Mouse (Mus musculus): ENCODE results near the gene Htr2a. TPM values are rescaled to one million over a fixed set of nuclear protein-coding genes. Genes with fewer than 3 reads are reported as not detected.

The Htr2a gene
- polyA plus RNA-seq, 1 experiment from 2014 or later: 0.17 TPM

GRCm38 (mm10) chr14:74651678-74652077 lies 11.0 kb downstream of the Htr2a start:
- H3K27ac ChIP-seq: no peak overlapping the region
- peaks cover 12% of the 10 kb centered on the region for H3K4me1 ChIP-seq (replicated peaks)
- H3K4me3 ChIP-seq (replicated peaks): no peak overlapping the region
- H3K36me3 ChIP-seq: no peaks in the 10 kb centered on the region
- ATAC-seq (ENCODE audit: low read depth) (no peak), DNase-seq (no peak)
- no peaks in the 10 kb centered on the region for H3K9me3 ChIP-seq (replicated peaks)
- H3K9ac ChIP-seq: no peak overlapping the region
- H3K4me2 ChIP-seq: no peak overlapping the region
- no peaks in the 10 kb centered on the region for H3K27me3 ChIP-seq
- 20% methylated on average over 4 of the region's 4 CpGs for WGBS (ENCODE audit: insufficient replicate concordance)

GRCm38 (mm10) chr14:74657227-74657626 lies 16.6 kb downstream of the Htr2a start:
- Histone ChIP-seq H3K4me1 (replicated peaks) (peaks cover 41% of the 10 kb centered on the region), H3K4me3 (replicated peaks) (no peak overlapping the region), H3K9ac (no peak overlapping the region), H3K36me3 (no peaks in the 10 kb centered on the region), H3K4me2 (no peak overlapping the region), H3K27ac (no peak overlapping the region), H3K9me3 (replicated peaks) (no peaks in the 10 kb centered on the region), H3K27me3 (no peaks in the 10 kb centered on the region)
- DNase-seq (no peak), ATAC-seq (ENCODE audit: low read depth) (0 out of 2 replicates have a peak, but pooled peaks have one; percentile 26)
- WGBS (ENCODE audit: insufficient replicate concordance): 25% methylated on average over 7 of the region's 7 CpGs

- ATAC-seq (ENCODE audit: low read depth): peak; percentile 83
Measured at GRCm38 (mm10) chr14:74659411-74659841, 18.8 kb downstream of the Htr2a start.

GRCm38 (mm10) chr14:74672137-74673019 lies 31.7 kb downstream of the Htr2a start:
- 25% methylated on average over 10 of the region's 10 CpGs for WGBS (ENCODE audit: insufficient replicate concordance)
- H3K27ac ChIP-seq: peak overlapping the region; percentile 92
- no peaks in the 10 kb centered on the region for H3K9me3 ChIP-seq (replicated peaks)
- ATAC-seq (ENCODE audit: low read depth) (peak; percentile 93), DNase-seq (peak; percentile 70)
- no peaks in the 10 kb centered on the region for H3K36me3 ChIP-seq
- no peaks in the 10 kb centered on the region for H3K27me3 ChIP-seq
- H3K4me2 ChIP-seq: peak overlapping the region; percentile 63
- peaks cover 41% of the 10 kb centered on the region for H3K4me1 ChIP-seq (replicated peaks)
- peak overlapping the region; percentile 54 for H3K9ac ChIP-seq
- H3K4me3 ChIP-seq (replicated peaks): peak overlapping the region; percentile 40

More at GRCm38 (mm10) chr14:74659411-74659841, 18.8 kb downstream of the Htr2a start:
- Histone ChIP-seq H3K4me3 (replicated peaks) (no peak overlapping the region), H3K9me3 (replicated peaks) (no peaks in the 10 kb centered on the region), H3K4me2 (no peak overlapping the region), H3K9ac (no peak overlapping the region), H3K4me1 (replicated peaks) (peaks cover 38% of the 10 kb centered on the region), H3K36me3 (no peaks in the 10 kb centered on the region), H3K27me3 (no peaks in the 10 kb centered on the region), H3K27ac (peak overlapping the region; percentile 40)
- DNase-seq: peak; percentile 19
- WGBS (ENCODE audit: insufficient replicate concordance): 53% methylated on average over 8 of the region's 8 CpGs

- no peaks in the 10 kb centered on the region for H3K9me3 ChIP-seq (replicated peaks)
- 47% methylated on average over 3 of the region's 3 CpGs for WGBS (ENCODE audit: insufficient replicate concordance)
- peaks cover 47% of the 10 kb centered on the region for H3K4me1 ChIP-seq (replicated peaks)
- H3K27me3 ChIP-seq: no peaks in the 10 kb centered on the region
- peak overlapping the region; percentile 63 for H3K4me2 ChIP-seq
- no peak for DNase-seq
- peak overlapping the region; percentile 40 for H3K4me3 ChIP-seq (replicated peaks)
- H3K36me3 ChIP-seq: no peaks in the 10 kb centered on the region
- H3K9ac ChIP-seq: 0 out of 2 replicates have a peak overlapping the region, but pooled peaks have one; percentile 24
- ATAC-seq (ENCODE audit: low read depth): no peak
- peak overlapping the region; percentile 92 for H3K27ac ChIP-seq
Measured at GRCm38 (mm10) chr14:74673020-74673350, 32.3 kb downstream of the Htr2a start.

- Histone ChIP-seq H3K27me3 (no peaks in the 10 kb centered on the region), H3K4me1 (replicated peaks) (peaks cover 49% of the 10 kb centered on the region), H3K9ac (0 out of 2 replicates have a peak overlapping the region, but pooled peaks have one; percentile 24), H3K36me3 (no peaks in the 10 kb centered on the region), H3K27ac (peak overlapping the region; percentile 92), H3K9me3 (replicated peaks) (no peaks in the 10 kb centered on the region), H3K4me3 (replicated peaks) (no peak overlapping the region), H3K4me2 (peak overlapping the region; percentile 63)
- WGBS (ENCODE audit: insufficient replicate concordance): 15% methylated on average over 3 of the region's 3 CpGs
- ATAC-seq (ENCODE audit: low read depth) (peak; percentile 78), DNase-seq (peak; percentile 51)
Measured at GRCm38 (mm10) chr14:74673584-74673983, 32.9 kb downstream of the Htr2a start.

- no peaks in the 10 kb centered on the region for H3K36me3 ChIP-seq
- 77% methylated on average over 5 of the region's 5 CpGs for WGBS (ENCODE audit: insufficient replicate concordance)
Measured at GRCm38 (mm10) chr14:74679841-74680240, 39.2 kb downstream of the Htr2a start.

GRCm38 (mm10) chr14:74684298-74684978 lies 43.8 kb downstream of the Htr2a start:
- 62% methylated on average over 5 of the region's 5 CpGs for WGBS (ENCODE audit: insufficient replicate concordance)
- Histone ChIP-seq H3K4me1 (replicated peaks) (peaks cover 5% of the 10 kb centered on the region; the same call in 1 of the 2 replicates), H3K9me3 (replicated peaks) (no peaks in the 10 kb centered on the region), H3K27me3 (no peaks in the 10 kb centered on the region), H3K27ac (no peak overlapping the region), H3K9ac (no peak overlapping the region), H3K36me3 (no peaks in the 10 kb centered on the region), H3K4me2 (no peak overlapping the region), H3K4me3 (replicated peaks) (no peak overlapping the region)
- ATAC-seq (ENCODE audit: low read depth): peak; percentile 77
- no peak for DNase-seq

More at GRCm38 (mm10) chr14:74679841-74680240, 39.2 kb downstream of the Htr2a start:
- Histone ChIP-seq H3K27ac (no peak overlapping the region), H3K27me3 (no peaks in the 10 kb centered on the region), H3K4me3 (replicated peaks) (no peak overlapping the region), H3K9ac (no peak overlapping the region), H3K9me3 (replicated peaks) (no peaks in the 10 kb centered on the region), H3K4me1 (replicated peaks) (peaks cover 13% of the 10 kb centered on the region), H3K4me2 (no peak overlapping the region)
- ATAC-seq (ENCODE audit: low read depth) (no peak), DNase-seq (no peak)

GRCm38 (mm10) chr14:74691963-74692362 lies 51.3 kb downstream of the Htr2a start:
- Histone ChIP-seq H3K4me1 (replicated peaks) (no peaks in the 10 kb centered on the region), H3K27ac (no peak overlapping the region), H3K4me3 (replicated peaks) (no peak overlapping the region), H3K27me3 (no peaks in the 10 kb centered on the region), H3K36me3 (no peaks in the 10 kb centered on the region), H3K9ac (no peak overlapping the region), H3K4me2 (no peak overlapping the region), H3K9me3 (replicated peaks) (no peaks in the 10 kb centered on the region)
- 71% methylated on average over 2 of the region's 2 CpGs for WGBS (ENCODE audit: insufficient replicate concordance)
- DNase-seq (no peak), ATAC-seq (ENCODE audit: low read depth) (no peak)

GRCm38 (mm10) chr14:74696766-74697165 lies 56.1 kb downstream of the Htr2a start:
- ATAC-seq (ENCODE audit: low read depth): no peak
- no peak for DNase-seq
- peaks cover 7% of the 10 kb centered on the region for H3K4me1 ChIP-seq (replicated peaks)
- H3K9ac ChIP-seq: no peak overlapping the region
- H3K27ac ChIP-seq: no peak overlapping the region
- WGBS (ENCODE audit: insufficient replicate concordance): 58% methylated on average over 4 of the region's 4 CpGs
- H3K4me2 ChIP-seq: no peak overlapping the region
- H3K36me3 ChIP-seq: no peaks in the 10 kb centered on the region
- H3K27me3 ChIP-seq: no peaks in the 10 kb centered on the region
- H3K9me3 ChIP-seq (replicated peaks): no peaks in the 10 kb centered on the region
- no peak overlapping the region for H3K4me3 ChIP-seq (replicated peaks)

GRCm38 (mm10) chr14:74697432-74697831 lies 56.8 kb downstream of the Htr2a start:
- Histone ChIP-seq H3K27ac (no peak overlapping the region), H3K36me3 (no peaks in the 10 kb centered on the region), H3K4me1 (replicated peaks) (peaks cover 7% of the 10 kb centered on the region), H3K4me2 (no peak overlapping the region), H3K9ac (no peak overlapping the region), H3K9me3 (replicated peaks) (no peaks in the 10 kb centered on the region), H3K27me3 (no peaks in the 10 kb centered on the region), H3K4me3 (replicated peaks) (no peak overlapping the region)
- DNase-seq: no peak
- ATAC-seq (ENCODE audit: low read depth): no peak
